Mouse (Mus musculus) heart, adult 18-20 months (tissue): ENCODE measurements around the gene Cdc14b. TPM values are rescaled to one million over a fixed set of nuclear protein-coding genes. Genes with fewer than 3 reads are reported as not detected.

Experiments used
- DNase-seq, 2 experiments: peaks; one replicate each; pipeline ENCODE4 v3.0.0; 2021 to 2022; ENCODE audit warnings: mixed read lengths in 1 of 2
- total RNA-seq, 2 experiments: library from RNA; stranded (reverse); gene quantifications; 2 replicates each; pipeline ENCODE4 v1.2.3; 2021

The Cdc14b gene
- total RNA-seq, 2 experiments from 2014 or later = 8.6 to 10.9 TPM

DNA sequence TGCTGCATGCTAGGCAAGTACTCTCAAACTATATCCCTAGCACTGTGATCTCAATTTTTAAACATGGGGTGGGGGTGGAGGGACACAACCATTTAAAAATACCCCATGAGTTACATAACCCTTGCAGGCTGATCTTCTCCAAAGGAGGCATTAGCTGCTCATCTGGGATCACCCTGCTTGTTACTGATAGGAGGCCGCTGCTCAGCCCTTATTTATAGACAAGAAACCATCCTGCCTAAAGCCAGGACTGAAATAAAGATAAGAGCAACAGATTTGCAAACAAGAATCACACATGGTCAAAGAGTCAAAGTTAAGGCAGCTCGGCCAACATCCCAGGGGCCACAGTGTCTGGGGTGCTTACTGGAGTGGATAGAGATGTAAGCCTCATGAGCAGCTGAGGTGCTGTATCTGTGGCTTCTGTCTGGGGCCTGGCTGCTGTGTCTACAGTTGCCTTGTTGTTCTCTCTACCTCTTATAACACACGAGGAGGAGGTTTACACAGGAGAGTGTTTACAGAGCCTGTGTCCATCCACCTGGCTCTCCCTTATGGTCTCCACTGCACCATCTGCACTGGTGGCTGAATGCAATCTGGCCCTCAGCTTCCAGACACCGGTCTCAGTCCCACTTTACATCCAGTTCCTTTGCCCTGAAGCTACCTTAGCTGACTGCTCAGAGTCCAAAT lies 38.0 kb downstream of the Cdc14b start:
- DNase-seq = peak; percentile 13 to 20

DNA sequence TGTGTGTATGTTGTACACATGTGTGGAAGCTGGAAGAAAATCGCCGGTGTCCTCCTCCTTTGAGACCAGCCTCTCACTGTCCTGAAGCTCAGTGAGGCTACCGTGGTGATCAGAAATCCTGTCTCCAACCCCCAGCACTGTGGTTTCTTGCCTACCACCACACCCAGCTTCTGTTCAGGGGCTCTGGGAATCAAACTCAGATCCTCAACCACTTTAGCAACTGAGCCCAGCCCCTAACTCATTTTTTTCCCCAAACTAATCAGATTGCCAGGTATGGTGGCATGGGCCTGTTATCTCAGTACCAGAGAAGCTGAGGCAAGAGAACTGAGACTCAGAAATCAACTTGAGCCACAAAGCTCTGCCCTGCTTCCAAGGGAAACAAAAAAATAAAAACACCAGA lies 39.3 kb downstream of the Cdc14b start:
- peak in 1 of 2 experiments; percentile 19 for DNase-seq

DNA sequence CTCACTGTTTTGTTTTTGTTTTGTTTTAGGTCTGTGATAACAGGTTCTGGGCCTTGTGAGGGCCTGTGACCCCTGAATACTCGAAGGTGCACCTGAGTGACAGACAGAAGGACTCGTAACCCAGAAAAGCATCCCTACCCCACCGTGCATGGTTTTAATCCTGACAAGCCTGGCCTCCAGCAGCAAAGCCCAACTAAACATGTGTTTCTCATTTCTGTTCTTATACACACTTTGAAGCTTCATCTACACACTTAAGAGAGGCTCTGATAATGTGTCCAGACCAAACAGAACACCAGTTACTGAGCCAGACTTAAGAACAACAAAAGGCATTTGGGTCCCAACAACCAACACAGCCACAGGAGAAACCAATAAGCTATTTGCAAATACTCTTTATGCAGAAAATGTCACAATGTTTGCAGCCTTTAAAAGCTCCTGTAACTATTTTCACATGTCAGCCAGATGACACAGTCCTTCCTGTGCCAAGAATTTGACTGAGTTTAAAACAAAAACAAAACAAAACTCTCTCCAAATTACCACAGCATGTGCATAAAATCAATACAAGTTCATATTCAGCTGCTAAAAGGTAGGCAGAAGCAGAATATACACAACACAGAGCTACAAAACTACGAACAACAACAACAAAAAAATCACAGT lies 39.9 kb downstream of the Cdc14b start:
- DNase-seq = peak in 1 of 2 experiments; percentile 14

DNA sequence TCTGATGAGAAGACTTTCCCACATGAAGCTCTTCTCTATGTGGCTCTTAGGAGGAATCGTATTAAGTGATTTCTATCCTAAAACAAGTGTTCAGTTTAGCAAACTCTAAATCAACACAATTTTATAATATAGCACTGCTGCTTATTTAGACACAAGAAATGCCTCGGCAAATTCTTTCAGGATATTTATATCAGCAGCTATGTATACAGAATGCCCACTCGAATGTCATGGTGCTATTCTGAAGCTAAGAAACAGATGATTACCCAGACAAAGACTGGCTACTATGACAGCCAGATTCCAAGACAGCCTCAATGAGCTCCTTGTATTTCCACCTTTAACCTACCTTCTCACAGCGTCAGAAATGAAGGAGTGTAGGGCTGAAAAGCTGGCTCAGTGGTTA lies 42.0 kb downstream of the Cdc14b start:
- no peak for DNase-seq

DNA sequence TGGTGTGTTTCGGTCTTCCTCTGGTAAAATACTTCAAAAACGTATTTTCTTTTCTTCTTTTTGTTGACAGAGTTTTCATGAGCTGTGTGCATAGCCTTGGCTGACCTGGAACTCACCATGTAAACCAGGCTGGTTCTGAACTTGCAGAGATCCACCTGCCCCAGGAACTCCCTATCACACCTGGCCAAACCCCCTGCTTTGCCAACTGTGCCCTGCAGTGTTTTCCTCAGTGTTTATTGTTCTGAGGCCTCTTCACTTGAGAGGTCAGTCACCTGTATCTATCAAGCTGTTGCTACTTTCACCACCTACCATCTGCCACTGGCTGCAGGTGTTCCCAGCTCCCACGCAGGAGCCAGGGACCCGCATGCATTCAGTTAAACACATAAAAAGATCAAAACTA lies 48.4 kb downstream of the Cdc14b start:
- DNase-seq = no peak

DNA sequence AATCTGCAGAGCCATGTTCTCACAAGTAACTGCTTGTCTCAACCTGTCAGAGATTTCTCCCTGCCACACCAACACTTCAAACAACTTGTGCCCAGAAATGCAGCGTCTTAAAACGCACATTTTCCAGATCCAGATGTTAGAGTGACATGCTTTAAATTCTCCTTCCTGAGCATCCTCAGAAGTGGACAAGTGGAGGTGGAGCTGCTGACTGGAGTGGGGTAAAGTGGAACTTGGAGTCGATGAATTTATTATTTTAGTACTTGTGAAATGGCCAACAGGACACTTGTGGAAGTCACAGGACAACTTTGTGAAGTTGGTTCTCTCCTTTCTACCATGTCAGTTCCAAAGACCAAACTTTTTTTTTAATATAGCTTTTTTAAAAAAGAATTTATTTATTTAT lies 49.4 kb downstream of the Cdc14b start:
- no peak for DNase-seq

DNA sequence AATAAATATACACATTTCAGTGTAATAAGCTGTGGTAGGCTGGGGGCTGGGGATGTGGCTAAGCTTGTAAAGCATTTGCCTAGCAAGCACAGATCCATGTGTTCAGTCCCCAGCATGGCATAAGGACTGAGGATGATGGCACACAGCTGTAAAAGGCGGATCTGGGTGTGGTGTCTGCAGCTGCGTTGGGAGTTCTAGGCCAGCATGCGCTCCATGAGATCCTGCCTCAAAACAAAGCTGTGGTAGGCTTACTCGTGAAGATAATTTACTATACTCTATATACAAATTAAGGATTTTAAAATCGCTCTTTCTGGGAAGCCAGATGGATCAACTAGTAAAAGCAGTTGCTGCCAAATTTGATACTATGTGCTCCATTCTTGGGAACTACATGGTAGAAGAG lies 60.2 kb downstream of the Cdc14b start:
- DNase-seq = no peak

DNA sequence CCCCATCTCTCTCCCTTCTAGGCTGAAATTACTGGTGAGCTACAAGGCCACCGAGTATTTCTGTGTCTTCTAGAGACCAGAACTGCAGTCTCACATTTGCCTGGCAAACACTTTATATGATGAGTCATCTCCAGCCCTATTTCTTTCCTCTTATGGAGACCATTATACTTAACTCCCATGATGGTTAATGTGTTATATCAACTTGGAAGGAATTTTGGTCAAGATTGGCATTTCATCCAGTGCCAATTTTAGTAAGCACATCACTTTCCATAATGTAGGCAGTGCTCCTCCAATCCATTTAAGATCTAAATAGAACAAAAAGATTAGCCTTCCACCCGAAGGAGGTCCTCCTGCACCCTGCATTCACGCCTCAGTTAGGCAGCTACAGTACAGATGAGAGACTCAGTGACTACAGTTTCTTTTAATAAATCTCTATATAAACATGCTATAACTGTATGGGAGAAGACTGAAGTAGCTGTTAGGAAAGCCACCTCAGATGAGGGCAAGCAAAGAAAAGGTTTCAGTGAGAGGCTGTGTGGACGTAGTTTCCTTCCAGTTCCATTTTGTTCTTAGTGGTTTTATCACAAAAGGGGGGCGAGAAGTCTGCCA lies 63.0 kb downstream of the Cdc14b start:
- no peak for DNase-seq

DNA sequence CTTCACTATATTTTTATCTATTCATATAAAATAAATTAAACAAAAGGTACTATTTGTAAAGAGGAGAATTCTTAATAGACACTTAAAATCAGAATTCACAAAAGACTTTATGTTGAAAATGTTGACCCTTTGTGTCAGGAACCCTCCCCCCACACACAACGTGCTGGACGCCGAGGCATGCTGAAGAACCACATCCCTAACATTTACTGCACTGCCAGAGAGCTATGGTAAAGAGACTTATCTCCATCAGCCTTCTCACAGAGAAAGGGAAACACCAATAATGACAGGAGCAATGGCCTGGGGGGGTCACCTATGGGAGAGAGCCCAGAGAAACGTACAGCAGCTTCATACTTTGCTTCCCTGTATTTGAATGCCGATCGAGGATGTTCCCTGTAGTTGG lies 66.9 kb downstream of the Cdc14b start:
- no peak for DNase-seq

DNA sequence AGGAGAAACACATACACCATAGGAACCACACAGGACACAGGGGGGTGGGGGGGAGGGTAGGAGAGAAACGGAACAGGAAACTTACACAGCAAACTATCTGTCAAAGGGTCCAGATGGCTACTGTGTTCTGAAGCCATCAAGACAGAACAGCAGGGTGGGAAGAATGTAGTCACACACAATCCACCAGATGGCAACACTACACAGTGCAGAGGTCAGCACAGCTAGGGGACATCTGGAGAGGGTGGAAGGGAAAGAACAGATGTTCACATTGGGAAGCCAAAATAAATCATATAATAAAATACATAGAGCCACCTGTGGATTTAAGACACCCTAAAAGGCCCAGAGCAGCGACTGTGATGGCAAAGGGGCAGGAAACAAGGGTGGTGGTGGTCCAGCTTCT lies 69.9 kb downstream of the Cdc14b start:
- peak; percentile 9 to 10 for DNase-seq

DNA sequence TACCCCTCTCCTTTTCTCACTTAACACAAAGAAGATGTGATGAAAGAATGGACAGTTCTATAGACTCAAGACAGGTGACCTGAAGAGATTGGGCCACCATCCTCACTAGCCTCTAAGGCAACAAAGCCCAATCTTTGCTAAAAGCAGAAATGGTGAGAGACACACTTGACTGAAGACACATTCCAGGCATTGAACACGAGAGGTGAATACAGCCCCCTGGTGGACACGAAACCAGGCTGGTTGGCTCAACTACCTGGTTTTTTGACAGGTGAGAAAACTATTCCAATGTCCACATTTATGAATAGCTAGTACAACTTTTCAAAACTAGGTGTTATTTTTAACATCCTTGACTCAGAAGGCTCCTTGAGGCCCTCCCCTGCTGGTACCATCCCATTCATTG lies 70.4 kb downstream of the Cdc14b start:
- DNase-seq = peak in 1 of 2 experiments; percentile 14

DNA sequence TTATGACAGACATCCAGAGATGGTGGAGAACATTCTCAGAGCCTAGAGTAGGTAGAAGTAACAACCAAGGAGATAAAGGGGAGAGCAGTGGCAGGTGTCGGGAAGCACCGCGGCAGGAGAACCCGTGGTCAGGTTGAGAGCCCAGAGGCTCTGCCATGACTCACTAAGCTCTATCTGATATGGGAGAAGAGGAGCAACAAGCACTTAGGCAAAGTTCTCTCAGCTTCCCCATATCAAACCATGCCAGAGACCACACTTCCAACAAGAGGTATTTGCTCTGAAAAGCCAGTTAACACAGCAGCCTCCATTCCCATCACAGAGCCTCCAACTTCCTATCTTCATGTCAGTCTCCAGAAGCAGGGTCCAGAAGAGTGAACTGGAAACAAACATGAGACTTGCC lies 74.2 kb downstream of the Cdc14b start:
- DNase-seq = no peak

DNA sequence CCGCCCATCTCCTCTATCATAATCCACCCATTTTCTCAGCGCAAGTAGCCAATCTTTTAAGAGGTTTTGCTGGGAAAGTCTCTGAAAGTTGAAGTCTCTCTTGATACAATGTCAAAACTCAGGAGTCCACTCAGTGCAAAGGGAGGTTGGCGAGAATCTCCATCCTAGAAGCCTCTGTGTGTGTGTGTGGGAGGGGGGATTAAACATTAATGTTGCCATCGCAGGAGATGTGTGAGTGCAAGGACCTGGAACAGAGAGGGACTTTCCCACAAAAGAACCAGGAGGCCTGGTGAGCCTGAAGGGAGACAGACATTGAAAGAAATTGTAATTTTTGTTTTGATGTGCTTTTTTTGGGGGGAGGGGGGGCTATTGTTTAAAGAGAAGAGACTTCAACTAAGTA lies 76.8 kb downstream of the Cdc14b start:
- no peak for DNase-seq

DNA sequence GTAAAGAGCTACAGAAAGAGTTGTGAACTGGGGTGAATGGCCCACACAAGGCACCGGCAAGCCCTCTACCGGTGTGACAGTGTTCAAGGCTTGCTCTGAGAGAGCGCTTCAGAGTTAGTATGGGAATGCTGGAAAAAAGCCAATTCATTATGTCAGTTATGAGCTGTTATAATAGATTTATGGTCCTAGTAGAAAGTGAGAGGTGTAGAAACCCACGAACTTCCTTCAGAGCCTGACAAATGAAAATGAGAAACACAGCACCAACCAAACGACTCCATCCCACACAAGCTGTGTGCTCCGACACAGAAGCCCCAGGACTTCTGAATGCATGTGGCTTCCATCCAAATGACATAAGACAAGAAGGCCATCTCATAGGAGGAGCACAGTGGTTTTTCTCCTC lies 77.2 kb downstream of the Cdc14b start:
- DNase-seq = no peak

DNA sequence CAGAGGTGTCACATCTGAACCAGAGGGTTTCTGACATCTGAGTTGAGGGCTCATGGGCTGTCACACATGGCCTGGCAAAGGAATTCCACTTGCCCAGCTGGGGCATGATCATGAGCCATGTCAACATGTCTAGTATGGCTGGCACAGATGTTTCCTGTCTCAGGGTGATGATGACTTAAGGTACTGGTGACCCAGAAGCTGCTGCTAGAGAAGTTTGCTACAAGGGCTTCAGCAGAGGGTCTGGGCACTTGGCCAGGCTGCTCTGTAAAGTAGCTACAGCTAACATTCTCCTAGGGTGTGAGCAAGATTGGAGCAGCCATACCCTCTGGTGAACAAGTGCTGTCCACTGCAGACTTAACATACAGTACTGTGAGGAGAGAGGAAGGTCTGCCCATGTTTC lies 88.0 kb downstream of the Cdc14b start:
- DNase-seq = no peak

DNA sequence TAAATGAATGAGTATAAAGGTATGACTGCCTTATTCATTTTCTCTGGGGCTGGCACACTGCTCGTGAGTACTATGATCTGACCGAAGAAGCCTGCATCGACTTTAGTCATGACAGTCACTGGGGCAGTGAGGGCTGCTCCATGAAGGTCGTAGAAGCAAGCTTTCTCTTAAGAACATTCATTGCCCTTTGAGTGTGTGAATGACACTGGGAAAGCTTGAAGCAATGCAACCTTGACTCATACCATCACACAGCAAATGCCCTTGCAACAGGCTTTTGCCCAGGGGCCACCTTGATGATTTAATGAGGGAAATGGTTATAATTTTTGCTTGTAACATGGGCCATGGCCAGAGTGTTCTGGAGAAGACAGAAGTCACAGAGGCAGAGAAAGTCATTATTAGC lies 88.6 kb downstream of the Cdc14b start:
- DNase-seq = no peak

DNA sequence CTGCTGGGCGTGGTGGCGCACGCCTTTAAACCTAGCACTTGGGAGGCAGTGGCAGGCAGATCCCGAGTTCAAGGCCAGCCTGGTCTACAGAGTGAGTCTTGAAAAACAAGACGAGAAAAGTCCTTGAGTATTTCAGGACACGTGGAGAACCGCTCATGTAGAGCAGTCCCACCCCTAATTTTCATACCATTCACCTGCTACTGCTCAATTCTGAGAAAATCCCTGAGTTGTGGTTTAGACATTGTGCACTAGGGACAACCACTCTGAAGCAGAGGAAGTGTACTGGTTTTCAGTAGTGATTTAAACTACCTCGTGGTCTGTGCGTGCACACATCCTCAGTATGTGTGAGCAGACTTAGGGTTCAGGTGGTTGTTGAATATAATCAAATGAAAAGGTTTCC lies 89.5 kb downstream of the Cdc14b start:
- no peak for DNase-seq

DNA sequence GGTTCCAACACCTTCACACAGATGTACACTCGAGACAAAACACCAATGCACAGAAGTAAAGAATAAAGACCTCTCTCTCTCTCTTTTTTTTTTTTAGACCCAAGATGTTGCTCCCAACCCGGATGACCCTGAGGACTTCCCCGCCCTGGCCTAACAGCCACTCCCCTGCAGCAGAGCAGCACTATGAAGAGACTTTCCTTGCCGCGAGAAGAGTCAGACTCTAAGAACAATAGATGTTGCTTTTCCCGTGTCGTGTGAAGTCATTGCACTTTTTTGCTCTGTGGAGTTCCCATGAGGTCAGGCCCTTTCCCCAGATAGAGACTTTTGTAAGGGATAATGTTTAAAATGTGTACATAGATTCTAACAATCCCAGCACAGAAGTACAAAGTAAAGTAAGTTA lies 89.9 kb downstream of the Cdc14b start:
- DNase-seq = no peak

DNA sequence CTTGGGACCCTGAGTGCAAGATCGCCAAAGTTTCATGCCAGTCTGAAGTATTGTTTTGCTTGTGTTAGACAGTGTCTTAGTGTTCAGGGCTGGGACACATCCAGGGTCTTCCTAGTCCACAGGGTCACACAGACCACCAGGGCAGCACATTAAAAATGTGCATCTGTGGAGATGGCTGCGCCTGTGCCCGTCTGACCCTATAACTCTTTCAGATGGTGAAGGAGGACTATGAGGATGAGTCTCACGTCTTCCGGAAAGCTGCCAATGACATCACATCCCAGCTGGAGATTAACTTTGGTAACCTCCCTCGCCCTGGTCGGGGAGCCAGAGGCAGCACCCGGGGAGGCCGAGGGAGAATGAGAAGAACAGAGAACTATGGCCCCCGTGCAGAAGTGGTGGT lies 90.7 kb downstream of the Cdc14b start:
- DNase-seq = no peak

DNA sequence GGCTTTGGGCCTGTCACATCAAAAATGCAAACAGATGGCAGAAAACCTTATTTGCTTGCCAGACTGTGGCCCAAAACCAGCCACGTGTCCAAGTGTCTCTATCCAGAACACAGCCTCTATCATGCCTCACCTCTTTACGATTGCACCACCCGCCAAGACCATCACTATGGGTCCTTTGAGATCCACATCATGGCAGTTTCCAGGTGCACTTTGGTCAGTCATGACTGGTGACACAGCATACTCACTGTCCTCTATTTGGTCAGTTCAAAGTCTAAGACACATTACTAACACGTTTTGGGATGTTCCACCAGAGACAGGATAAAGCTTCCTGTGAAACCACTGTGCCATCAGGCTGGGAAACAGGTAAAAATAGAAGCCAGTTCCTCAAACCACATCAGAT lies 91.5 kb downstream of the Cdc14b start:
- DNase-seq = no peak

DNA sequence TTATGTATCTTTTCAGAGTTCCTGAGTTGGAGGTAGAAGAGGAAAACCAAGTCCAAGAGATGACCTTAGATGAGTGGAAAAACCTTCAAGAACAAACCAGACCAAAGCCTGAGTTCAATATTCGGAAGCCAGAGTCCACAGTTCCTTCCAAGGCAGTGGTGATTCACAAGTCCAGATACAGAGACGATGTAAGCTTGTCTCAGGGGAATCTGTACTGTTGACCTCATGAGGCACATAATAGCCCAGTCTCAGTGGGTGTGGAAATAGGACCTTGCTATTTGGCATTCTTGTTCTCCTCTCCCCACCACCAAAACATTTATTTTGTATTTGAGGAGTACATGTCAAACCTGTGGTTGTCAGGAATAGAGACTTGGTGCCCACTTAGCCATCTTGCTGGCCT lies 93.0 kb downstream of the Cdc14b start:
- no peak for DNase-seq

DNA sequence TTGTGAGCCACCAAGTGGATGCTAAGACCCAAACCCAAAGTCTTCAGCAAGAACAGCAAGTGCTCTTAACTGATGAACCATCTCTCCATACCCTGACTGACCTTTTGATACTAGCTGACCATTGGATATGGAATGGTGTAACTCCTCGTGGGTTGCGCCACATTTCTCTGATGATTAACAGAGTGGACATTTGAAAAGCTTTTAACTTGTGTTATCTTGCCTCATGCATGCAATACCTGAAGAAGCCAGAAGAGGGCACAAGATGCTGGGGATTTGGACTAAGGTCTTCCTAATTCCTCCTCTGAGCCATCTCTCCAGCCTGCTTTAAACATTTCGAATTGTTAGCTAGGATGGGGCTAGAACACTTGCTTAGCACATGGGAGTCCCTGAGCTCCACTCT lies 94.2 kb downstream of the Cdc14b start:
- peak; percentile 50 to 78 for DNase-seq

DNA sequence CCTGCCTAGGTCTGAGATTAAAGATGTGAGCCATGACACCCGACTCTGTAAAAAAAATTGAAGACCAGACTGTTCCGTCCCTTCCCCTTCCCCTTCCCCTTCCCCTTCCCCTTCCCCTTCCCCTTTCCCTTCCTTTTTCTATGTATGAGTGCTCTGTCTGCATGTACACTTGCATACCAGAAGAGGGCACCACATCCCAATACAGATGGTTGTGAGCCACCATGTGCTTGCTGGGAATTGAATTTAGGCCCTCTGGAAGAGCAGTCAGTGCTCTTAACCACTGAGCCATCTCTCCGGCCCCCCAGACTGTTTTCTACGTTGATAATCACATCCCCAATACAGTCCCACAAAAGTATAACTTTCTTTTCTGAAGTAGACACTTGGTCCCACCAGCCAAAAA lies 94.8 kb downstream of the Cdc14b start:
- DNase-seq = no peak
